Mouse (Mus musculus): ENCODE measurements at regions not wholly inside any gene's neighbourhood (a gene's known extent, or its start where the extent isn't known, plus 50 kb on each side); places are given as distances from the start of the nearest gene placed in this dataset.

GRCm38 (mm10) chr7:115380989-115381610, 637.6 kb downstream of the Insc start:
- no peak for DNase-seq (ENCODE audit: low read depth)

- DNase-seq (ENCODE audit: low read depth) = no peak
These were observed 639.4 kb downstream of the Insc start for GRCm38 (mm10) chr7:115382876-115383275.

- DNase-seq (ENCODE audit: low read depth) = no peak
These were observed 645.4 kb downstream of the Insc start for GRCm38 (mm10) chr7:115388874-115389273.

- DNase-seq (ENCODE audit: low read depth) = no peak
These were observed 646.1 kb downstream of the Sox6 start for GRCm38 (mm10) chr7:115392520-115392919.

- DNase-seq (ENCODE audit: low read depth) = no peak
These were observed 640.4 kb downstream of the Sox6 start for GRCm38 (mm10) chr7:115398202-115398601.

GRCm38 (mm10) chr7:115399461-115399860, 639.1 kb downstream of the Sox6 start:
- no peak for DNase-seq (ENCODE audit: low read depth)

GRCm38 (mm10) chr7:115407889-115408288, 630.7 kb downstream of the Sox6 start:
- no peak for DNase-seq (ENCODE audit: low read depth)

- DNase-seq (ENCODE audit: low read depth) = no peak
These were observed 629.7 kb downstream of the Sox6 start for GRCm38 (mm10) chr7:115408915-115409314.

GRCm38 (mm10) chr7:115410501-115411230, 627.9 kb downstream of the Sox6 start:
- DNase-seq (ENCODE audit: low read depth) = no peak

- no peak for DNase-seq (ENCODE audit: low read depth)
These were observed 627.1 kb downstream of the Sox6 start for GRCm38 (mm10) chr7:115411456-115411855.

GRCm38 (mm10) chr7:115415147-115415561, 623.4 kb downstream of the Sox6 start:
- no peak for DNase-seq (ENCODE audit: low read depth)

Measured in c-Kit-positive CD71-negative TER-119-negative erythroid progenitor cells, embryonic 14.5 days (primary cell).